Comparison of ENCODE assay signal across 1 mouse cellular context in genomic region chr1:53839392-53839791, GRCm38 (mm10).
TF ChIP-seq lines count a peak whose summit lies in the region.

No protein-coding gene starts in this region.

TF ChIP-seq in CH12.LX, 34 proteins besides CTCF, POLR2A, EP300 and RAD21 (continued from another document):
- no peak for TF ChIP-seq NRF1 (IDR thresholded peaks at IDR 0.05; ENCODE audit: low read depth, low read length)
- no peak for TF ChIP-seq PAX5 (IDR thresholded peaks at IDR 0.05; ENCODE audit: low read length)
- 0 out of 2 replicates have a peak, but pooled peaks have one; percentile 44 for TF ChIP-seq RCOR1 (conservative IDR thresholded peaks at IDR 0.05; ENCODE audit: low read depth, low read length)
- peak; percentile 32; the same call in 1 of the 2 replicates for TF ChIP-seq BHLHE40 (IDR thresholded peaks at IDR 0.05; ENCODE audit: low read depth, low read length)
- TF ChIP-seq MXI1 (IDR thresholded peaks at IDR 0.05; ENCODE audit: low read depth, low read length) = peak; percentile 57
- TF ChIP-seq USF2 (conservative IDR thresholded peaks at IDR 0.05; ENCODE audit: low read depth, low read length) = no peak
- peak; percentile 47 for TF ChIP-seq HCFC1 (IDR thresholded peaks at IDR 0.05; ENCODE audit: low read depth, low read length)
- TF ChIP-seq UBTF (IDR thresholded peaks at IDR 0.05; ENCODE audit: low read depth, low read length) = no peak
- TF ChIP-seq MAX (IDR thresholded peaks at IDR 0.05; ENCODE audit: low read length) = 0 out of 2 replicates have a peak, but pooled peaks have one; percentile 12
- TF ChIP-seq ELF1 (IDR thresholded peaks at IDR 0.05; ENCODE audit: low read depth, low read length) = peak; percentile 28; the same call in 1 of the 2 replicates
- peak; percentile 97 for TF ChIP-seq MAZ (IDR thresholded peaks at IDR 0.05; ENCODE audit: low read depth, low read length)
- TF ChIP-seq ETS1 (conservative IDR thresholded peaks at IDR 0.05; ENCODE audit: low read depth, low read length) = peak; percentile 79
